Mouse (Mus musculus) heart, embryonic 11.5 days (tissue): ENCODE measurements around the gene Usp53. TPM values are rescaled to one million over a fixed set of nuclear protein-coding genes. Genes with fewer than 3 reads are reported as not detected.
"Not testable (repeated sequence)": the region's sequence is repeated elsewhere in the genome, so short reads cannot be mapped to it uniquely, and the experiment has no call there.

Experiments
- ATAC-seq: fragments of 200-750 bp; cut with Nextera tagmentation; replicated peaks from 2 replicates; pipeline ENCODE4 v1.8.0; 2017; ENCODE audit warnings: moderate library complexity; ENCODE audit not compliant: insufficient number of reproducible peaks, low FRiP score, low TSS enrichment
- H3K27ac ChIP-seq: fragments of 300-500 bp; sonication (generic); 2 replicates; pipeline ENCODE4 v1.5.1; 2014; ENCODE audit warnings: mild to moderate bottlenecking, low read depth, low read length
- H3K27me3 ChIP-seq: fragments of 300-500 bp; sonication (generic); 2 replicates; pipeline ENCODE4 v1.6.1; 2014; ENCODE audit warnings: mild to moderate bottlenecking, low read length, mixed read lengths; ENCODE audit not compliant: control insufficient read depth, insufficient read depth
- H3K36me3 ChIP-seq: fragments of 300-500 bp; sonication (generic); 2 replicates; pipeline ENCODE4 v1.6.1; 2014; ENCODE audit warnings: mild to moderate bottlenecking, low read length, moderate library complexity, mixed read lengths; ENCODE audit not compliant: control insufficient read depth, insufficient read depth
- H3K4me1 ChIP-seq: fragments of 300-500 bp; sonication (generic); 2 replicates; pipeline ENCODE4 v1.6.1; 2014; ENCODE audit warnings: low read length; ENCODE audit not compliant: control insufficient read depth, insufficient read depth
- H3K4me2 ChIP-seq: fragments of 300-500 bp; sonication (generic); 2 replicates; pipeline ENCODE4 v1.6.1; 2014; ENCODE audit warnings: mild to moderate bottlenecking, moderate library complexity
- H3K4me3 ChIP-seq: fragments of 300-500 bp; sonication (generic); 2 replicates; pipeline ENCODE4 v1.5.1; 2014; ENCODE audit warnings: low read depth, low read length
- H3K9ac ChIP-seq: fragments of 300-500 bp; sonication (generic); 2 replicates; pipeline ENCODE4 v1.6.1; 2014; ENCODE audit warnings: mild to moderate bottlenecking, low read depth, low read length, moderate library complexity
- H3K9me3 ChIP-seq: fragments of 300-500 bp; sonication (generic); replicated peaks from 2 replicates; pipeline ENCODE4 v1.6.1; 2016; ENCODE audit warnings: low read length; ENCODE audit not compliant: control insufficient read depth
- WGBS: fragments of 180-500 bp; shearing (Covaris S2); extraction: QIAGEN DNeasy Blood & Tissue Kit; methylation state at CpG from one replicate; pipeline ENCODE4 v1.1.7; 2014; ENCODE audit not compliant: insufficient replicate concordance; 5-methylcytosine and 5-hydroxymethylcytosine counted together
- polyA plus RNA-seq: library from polyadenylated mRNA; unstranded; fragments of >200 nt; fragmentation: Nextera tagmentation; extraction: Ambion mirVana; gene quantifications from 2 replicates; pipeline ENCODE4 v1.2.1, GENCODE M21; 2014

Usp53 gene
- polyA plus RNA-seq, 1 experiment from 2014 or later, result 11.0 TPM

DNA sequence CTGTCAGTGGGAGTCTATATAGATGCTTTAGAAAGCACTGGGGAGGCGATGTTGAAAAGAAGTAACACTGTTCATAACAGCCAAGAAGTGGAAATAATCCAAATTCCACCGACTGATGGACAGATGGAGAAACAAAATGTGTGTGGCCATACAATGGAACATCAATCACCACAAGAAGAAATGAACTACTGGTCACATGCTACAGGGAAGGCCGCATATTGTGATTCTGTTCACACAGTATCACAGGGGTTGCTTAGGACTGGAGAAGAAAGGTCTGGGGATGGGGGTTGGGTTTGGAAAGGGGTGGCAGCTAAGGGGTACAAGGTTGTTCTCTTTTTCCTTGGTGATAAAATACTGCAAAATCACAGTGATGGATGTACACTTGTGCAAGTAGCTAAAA is 9.5 kb downstream of the Usp53 start:
- Histone ChIP-seq H3K4me2 (no peak overlapping the region), H3K9ac (no peak overlapping the region), H3K4me1 (peaks cover 8% of the 10 kb centered on the region), H3K27ac (no peak overlapping the region), H3K36me3 (peaks cover 4% of the 10 kb centered on the region; the same call in 1 of the 2 replicates), H3K9me3 (no peaks in the 10 kb centered on the region), H3K27me3 (no peaks in the 10 kb centered on the region), H3K4me3 (no peak overlapping the region)
- no peak for ATAC-seq
- WGBS, result 87% methylated on average over 3 of the region's 3 CpGs

DNA sequence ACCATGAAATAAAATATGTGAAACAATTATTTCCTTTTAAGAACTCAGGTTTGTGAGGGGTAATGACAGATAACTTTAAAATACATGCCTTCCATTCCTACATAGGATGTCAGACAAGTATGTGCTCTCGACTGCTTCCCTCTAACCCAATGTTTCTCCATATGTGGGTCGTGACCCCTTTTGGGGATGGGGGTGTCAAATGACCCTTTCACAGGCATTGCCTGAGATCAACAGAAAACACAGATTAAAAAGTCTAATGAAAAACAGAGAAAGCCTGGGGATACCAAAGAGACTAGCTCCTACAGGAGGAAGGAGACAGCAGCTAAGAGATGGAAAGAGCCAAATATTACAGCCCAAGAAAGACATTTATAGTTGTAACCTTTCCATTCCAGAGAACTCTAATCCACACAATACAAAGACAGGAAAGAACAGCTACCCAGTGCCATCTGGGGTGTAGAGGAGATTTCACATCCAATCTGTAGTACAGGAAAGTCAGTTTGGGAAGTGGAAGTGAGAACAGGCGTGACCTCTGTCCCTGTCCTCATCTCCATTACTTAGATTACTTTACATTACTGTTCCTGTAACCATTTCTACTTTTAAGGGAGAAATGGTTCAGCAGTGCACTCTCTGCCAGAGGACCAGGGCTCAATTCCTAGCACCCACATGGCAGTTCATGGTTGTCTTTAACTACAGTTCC is 12.0 kb downstream of the Usp53 start:
- Histone ChIP-seq H3K27me3 (no peaks in the 10 kb centered on the region), H3K4me2 (no peak overlapping the region), H3K9ac (no peak overlapping the region), H3K4me1 (peaks cover 8% of the 10 kb centered on the region), H3K9me3 (no peaks in the 10 kb centered on the region), H3K36me3 (no peaks in the 10 kb centered on the region), H3K4me3 (no peak overlapping the region), H3K27ac (no peak overlapping the region)
- ATAC-seq, result no peak
- WGBS, result 66% methylated on average over 3 of the region's 3 CpGs

DNA sequence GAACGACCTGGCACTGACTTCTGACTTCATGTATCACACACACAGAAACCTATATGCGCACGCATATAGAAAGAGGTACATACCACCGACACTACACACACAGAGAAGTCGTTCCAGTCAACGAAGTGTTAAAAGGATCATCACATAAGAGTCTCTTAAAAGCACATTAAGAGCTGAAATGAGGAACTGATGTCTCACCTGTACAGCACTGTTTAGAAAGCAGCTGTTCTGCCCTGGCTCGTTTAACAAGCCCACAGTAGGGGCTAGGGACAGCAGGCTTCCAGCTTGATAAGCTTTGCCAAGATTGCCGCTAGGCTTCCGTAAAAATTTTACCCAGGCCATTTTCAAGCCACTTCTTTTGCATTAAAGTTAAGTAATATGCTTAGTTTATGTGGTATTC is 15.9 kb downstream of the Usp53 start:
- Histone ChIP-seq H3K4me1 (no peaks in the 10 kb centered on the region), H3K4me3 (no peak overlapping the region), H3K36me3 (no peaks in the 10 kb centered on the region; the same call in 1 of the 2 replicates), H3K9me3 (no peaks in the 10 kb centered on the region), H3K27me3 (no peaks in the 10 kb centered on the region), H3K27ac (no peak overlapping the region), H3K4me2 (no peak overlapping the region), H3K9ac (no peak overlapping the region)
- 91% methylated on average over 9 of the region's 9 CpGs for WGBS
- no peak for ATAC-seq

DNA sequence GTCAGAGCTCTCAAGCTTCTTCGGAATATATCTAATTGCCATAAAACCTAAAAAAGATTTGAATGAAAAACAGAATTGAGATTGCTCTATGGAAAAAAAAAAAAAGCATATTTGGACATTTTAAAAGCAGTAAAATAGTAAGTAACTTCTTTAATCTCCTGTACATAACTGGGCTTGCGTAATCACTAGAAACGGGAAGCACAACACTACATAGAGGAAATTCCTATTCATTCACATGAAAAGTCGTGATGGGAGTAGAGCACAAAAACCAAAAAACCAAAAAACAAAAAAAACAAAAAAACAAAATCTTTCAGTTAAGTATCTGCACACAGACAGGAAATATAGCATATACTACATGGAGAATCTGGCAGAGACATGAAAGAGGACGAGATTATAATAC is 20.0 kb downstream of the Usp53 start:
- WGBS, result 88% methylated on average over 5 of the region's 5 CpGs

DNA sequence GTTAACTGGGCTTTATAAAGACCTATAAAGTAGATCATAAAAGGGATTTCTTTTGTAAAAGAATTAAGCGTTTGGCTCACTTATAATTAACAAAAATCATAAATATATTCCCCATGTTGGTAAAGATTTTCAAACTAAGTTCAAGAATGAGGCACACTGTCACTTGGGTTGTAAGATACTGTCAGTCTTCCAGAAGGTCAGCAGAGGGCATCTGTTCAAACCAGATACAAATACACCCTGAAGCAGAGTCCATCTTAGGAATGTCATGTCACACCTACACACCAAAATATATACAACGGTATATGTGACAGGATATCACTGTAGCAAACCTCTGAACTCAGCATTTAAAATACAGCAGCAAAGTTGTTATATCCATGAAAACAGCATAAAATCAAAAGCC is 34.2 kb downstream of the Usp53 start:
- no peaks in the 10 kb centered on the region for H3K9me3 ChIP-seq
- H3K27ac ChIP-seq, result no peak overlapping the region
- no peak for ATAC-seq
- WGBS, result 82% methylated on average over 2 of the region's 2 CpGs
- no peaks in the 10 kb centered on the region for H3K4me1 ChIP-seq
- H3K27me3 ChIP-seq, result no peaks in the 10 kb centered on the region
- no peak overlapping the region for H3K4me3 ChIP-seq
- H3K4me2 ChIP-seq, result no peak overlapping the region
- H3K36me3 ChIP-seq, result no peaks in the 10 kb centered on the region
- no peak overlapping the region for H3K9ac ChIP-seq

More for the DNA sequence above, 20.0 kb downstream of the Usp53 start:
- Histone ChIP-seq H3K36me3 (peaks cover 7% of the 10 kb centered on the region; the same call in 1 of the 2 replicates), H3K27ac (no peak overlapping the region), H3K9ac (no peak overlapping the region), H3K4me1 (no peaks in the 10 kb centered on the region), H3K4me2 (no peak overlapping the region), H3K27me3 (no peaks in the 10 kb centered on the region), H3K4me3 (no peak overlapping the region), H3K9me3 (no peaks in the 10 kb centered on the region)
- no peak for ATAC-seq

DNA sequence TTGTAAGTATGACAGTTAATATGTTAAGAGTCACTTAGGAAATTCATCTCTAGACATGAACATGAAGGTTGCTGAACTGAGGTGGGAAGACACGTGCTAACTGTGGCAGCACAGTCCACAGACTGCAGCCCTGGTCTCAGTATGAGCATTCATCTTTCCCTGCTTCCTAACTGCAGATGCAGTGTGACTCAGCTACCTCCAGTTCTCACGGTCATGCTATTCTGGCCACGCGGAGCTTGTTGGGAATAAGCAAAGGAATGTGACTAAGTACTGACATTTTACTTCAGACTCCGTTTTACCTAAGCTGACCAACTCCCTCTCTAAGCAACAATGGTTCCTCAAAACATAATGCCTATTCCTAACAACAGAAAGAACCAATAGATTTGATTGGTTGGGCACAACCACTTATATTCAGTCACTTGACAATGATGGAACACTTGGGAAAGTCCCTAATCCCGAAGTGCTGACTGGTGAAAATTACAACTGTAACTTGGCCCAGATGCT is 40.9 kb downstream of the Usp53 start:
- Histone ChIP-seq H3K4me1 (peaks cover 7% of the 10 kb centered on the region; the same call in 1 of the 2 replicates), H3K27me3 (no peaks in the 10 kb centered on the region), H3K4me3 (no peak overlapping the region), H3K36me3 (no peaks in the 10 kb centered on the region), H3K9ac (no peak overlapping the region), H3K4me2 (no peak overlapping the region), H3K27ac (no peak overlapping the region), H3K9me3 (no peaks in the 10 kb centered on the region)
- 76% methylated on average over 6 of the region's 6 CpGs for WGBS
- ATAC-seq, result no peak

DNA sequence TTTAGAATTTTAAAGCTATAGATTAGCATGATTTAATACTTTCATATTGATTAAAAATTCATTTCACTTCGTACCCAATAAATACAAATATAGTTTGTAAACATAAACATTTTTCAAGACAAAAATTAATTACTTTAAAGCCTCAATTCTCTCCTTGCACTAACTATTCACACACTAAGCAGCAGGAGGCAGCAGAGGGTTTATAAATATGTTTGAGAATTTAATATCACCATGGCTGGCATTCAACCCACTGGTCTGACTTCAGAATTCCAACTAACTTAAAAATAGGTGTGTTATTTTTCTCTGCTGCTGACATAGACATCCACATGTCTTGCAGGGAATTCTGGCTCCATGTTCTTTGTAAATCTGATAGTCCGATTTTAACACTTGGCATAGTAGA is 45.1 kb downstream of the Usp53 start:
- WGBS, result 66% methylated on average over 2 of the region's 2 CpGs
- H3K27ac ChIP-seq, result no peak overlapping the region
- ATAC-seq, result no peak

DNA sequence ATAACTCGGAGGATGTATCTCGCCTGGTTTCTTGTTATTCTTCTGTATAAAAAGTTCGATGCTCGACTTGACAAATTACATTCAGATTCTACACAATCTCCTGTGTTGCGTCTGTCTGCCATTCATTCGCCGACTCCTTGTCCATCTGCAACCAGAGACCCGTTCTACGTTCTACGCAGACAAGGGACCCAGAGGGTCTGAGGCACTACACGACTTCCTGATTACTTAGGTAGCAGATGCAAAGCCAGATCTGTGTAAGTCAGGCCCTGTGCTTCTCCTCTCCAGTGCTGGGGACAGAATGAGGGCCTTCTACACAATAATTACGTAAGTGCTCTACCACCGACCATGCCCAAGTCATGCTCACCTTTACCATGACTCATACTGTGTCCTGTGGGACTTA is 47.1 kb downstream of the Usp53 start:
- not testable (repeated sequence) for H3K9me3 ChIP-seq, H3K4me2 ChIP-seq, H3K27ac ChIP-seq, H3K4me3 ChIP-seq, H3K9ac ChIP-seq, ATAC-seq, H3K36me3 ChIP-seq, H3K4me1 ChIP-seq, H3K27me3 ChIP-seq
- whole genome bisulfite sequencing, result 85% methylated on average over 13 of the region's 13 CpGs

More for the DNA sequence above, 45.1 kb downstream of the Usp53 start:
- no peak overlapping the region for H3K4me2 ChIP-seq
- 0 out of 2 replicates have a peak, but pooled peaks cover 3% of the 10 kb centered on the region for H3K36me3 ChIP-seq
- H3K9ac ChIP-seq, result no peak overlapping the region
- no peaks in the 10 kb centered on the region for H3K9me3 ChIP-seq
- no peak overlapping the region for H3K4me3 ChIP-seq
- no peaks in the 10 kb centered on the region for H3K27me3 ChIP-seq
- peaks cover 7% of the 10 kb centered on the region; the same call in 1 of the 2 replicates for H3K4me1 ChIP-seq

DNA sequence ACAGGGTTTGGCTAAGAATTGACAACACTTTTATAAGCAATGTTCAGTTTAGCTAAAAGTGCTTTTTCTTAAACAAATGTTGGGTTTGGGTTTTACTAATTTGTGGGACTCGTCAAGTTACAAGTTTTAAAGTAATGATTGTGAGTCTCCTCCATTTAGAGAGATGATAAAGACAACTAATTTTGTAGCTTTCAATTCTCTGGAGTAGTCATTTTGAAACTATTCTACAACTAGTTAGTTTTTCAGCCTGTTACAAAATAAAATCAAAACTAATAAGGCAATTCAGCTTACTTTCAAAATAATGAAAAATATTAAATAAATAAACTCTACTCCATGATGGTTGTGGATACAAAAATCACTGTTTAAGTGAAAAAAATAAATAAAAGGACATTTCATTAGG is 51.8 kb downstream of the Usp53 start:
- Histone ChIP-seq H3K4me3 (no peak overlapping the region), H3K4me2 (no peak overlapping the region), H3K9ac (no peak overlapping the region), H3K27me3 (no peaks in the 10 kb centered on the region), H3K9me3 (no peaks in the 10 kb centered on the region), H3K4me1 (no peaks in the 10 kb centered on the region), H3K27ac (no peak overlapping the region), H3K36me3 (0 out of 2 replicates have a peak, but pooled peaks cover 3% of the 10 kb centered on the region)
- no peak for ATAC-seq
- 90% methylated on average over 1 of the region's 1 CpGs for WGBS
